Mouse (Mus musculus): ENCODE results near the gene Trmt2a. TPM values are rescaled to one million over a fixed set of nuclear protein-coding genes. Genes with fewer than 3 reads are reported as not detected.

Gene Trmt2a
- polyA plus RNA-seq, 1 experiment: 3.8 TPM

DNA sequence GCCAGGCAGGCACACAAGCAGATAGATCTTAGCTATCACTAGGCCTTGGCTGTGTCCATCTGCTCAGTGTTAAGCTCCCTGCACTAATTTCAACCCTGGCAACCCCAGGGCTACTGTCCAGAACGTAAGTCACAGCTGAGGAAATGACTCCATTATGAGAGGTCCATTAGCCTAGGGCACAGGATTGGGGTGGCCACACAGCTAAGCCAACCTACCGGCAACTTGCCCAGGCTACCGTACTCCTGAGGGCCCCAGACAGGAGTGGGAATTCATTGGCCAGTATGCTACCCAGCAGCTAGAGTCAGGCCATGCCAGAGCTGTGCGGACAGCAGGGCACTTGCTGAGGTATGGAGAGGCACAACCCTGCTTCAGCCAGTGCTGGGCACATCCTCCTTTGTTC lies 19.6 kb upstream of the Trmt2a start:
- Histone ChIP-seq H3K9me3 (ENCODE audit: control insufficient read depth, low read length) (no peaks in the 10 kb centered on the region), H3K4me1 (ENCODE audit: control insufficient read depth) (peaks cover 2% of the 10 kb centered on the region), H3K4me3 (replicated peaks) (no peak overlapping the region), H3K36me3 (ENCODE audit: control insufficient read depth) (peaks cover 20% of the 10 kb centered on the region; the same call in 1 of the 2 replicates), H3K27me3 (ENCODE audit: control insufficient read depth) (peaks cover 9% of the 10 kb centered on the region)
- no peak for TF ChIP-seq GATA1 (IDR thresholded peaks at IDR 0.05; ENCODE audit: low read length)

DNA sequence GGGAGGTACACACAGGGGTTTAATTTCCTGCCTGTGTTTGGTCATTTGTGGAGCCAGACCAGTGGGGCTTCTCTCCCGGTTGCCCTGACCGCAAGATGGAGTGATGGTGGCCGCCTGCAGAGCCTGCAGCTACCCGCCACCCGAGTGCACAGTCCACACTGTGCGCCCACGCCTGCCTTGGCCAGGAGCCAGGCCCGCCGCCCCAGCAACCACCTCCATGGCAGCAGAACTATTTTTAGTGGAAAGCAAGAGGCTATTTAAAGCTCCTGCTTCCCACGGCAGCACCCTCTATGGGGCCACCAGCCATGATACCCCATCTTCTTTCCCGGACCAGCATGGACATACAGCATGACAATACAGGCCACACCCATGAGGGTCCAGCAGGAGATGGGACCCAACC lies 18.9 kb upstream of the Trmt2a start:
- no peaks in the 10 kb centered on the region for H3K9me3 ChIP-seq (ENCODE audit: control insufficient read depth, low read length)
- peaks cover 12% of the 10 kb centered on the region; the same call in 1 of the 2 replicates for H3K36me3 ChIP-seq (ENCODE audit: control insufficient read depth)
- peaks cover 6% of the 10 kb centered on the region for H3K4me1 ChIP-seq (ENCODE audit: control insufficient read depth)
- no peak for TF ChIP-seq TAL1 (IDR thresholded peaks at IDR 0.05; ENCODE audit: low read length)
- peaks cover 17% of the 10 kb centered on the region for H3K27me3 ChIP-seq (ENCODE audit: control insufficient read depth)
- H3K4me3 ChIP-seq (replicated peaks): no peak overlapping the region

DNA sequence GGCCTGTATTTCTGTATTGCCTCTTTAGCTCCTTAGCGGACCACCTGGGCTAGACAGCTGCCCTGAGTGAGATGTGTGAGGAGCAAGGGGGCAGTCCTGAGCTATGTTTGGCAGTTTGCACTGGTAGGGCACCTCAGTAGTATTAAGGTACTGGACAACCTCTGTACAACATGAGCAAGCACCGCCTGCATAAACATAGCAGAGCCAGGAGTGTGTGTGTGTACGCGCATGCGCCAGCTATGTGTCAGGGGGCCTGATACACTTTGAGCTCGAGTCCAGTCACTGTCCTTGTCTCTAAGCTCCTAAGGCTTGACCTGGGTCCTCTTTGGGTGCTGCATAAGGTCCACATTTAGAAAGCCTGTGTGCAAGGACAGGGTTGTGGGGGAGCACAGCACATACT lies 17.9 kb upstream of the Trmt2a start:
- Histone ChIP-seq H3K36me3 (ENCODE audit: control insufficient read depth) (peaks cover 10% of the 10 kb centered on the region; the same call in 1 of the 2 replicates), H3K27me3 (ENCODE audit: control insufficient read depth) (peaks cover 27% of the 10 kb centered on the region), H3K4me1 (ENCODE audit: control insufficient read depth) (peaks cover 14% of the 10 kb centered on the region), H3K4me3 (replicated peaks) (no peak overlapping the region), H3K9me3 (ENCODE audit: control insufficient read depth, low read length) (no peaks in the 10 kb centered on the region)
- TF ChIP-seq TAL1 (IDR thresholded peaks at IDR 0.05; ENCODE audit: low read length) (no peak), GATA1 (IDR thresholded peaks at IDR 0.05; ENCODE audit: low read length) (no peak)

DNA sequence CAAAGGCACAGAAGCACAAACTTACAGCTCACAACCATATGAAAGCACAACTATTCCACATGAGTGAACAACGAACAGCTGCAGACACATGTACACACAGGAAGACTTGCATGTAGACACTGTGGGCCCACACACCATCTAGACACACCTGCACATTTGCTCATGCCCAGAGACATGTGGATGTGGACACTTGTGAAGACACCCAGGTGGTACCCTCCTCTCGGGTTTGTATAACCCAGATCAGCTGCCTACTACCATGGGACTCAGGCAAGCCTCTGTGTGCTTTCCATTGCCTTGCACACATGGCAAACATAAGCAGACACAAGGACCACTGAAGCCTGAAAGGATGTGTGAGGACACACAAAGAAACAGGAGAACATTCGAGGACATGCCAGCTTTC lies 17.4 kb upstream of the Trmt2a start:
- Histone ChIP-seq H3K4me3 (replicated peaks) (no peak overlapping the region), H3K36me3 (ENCODE audit: control insufficient read depth) (peaks cover 9% of the 10 kb centered on the region), H3K27me3 (ENCODE audit: control insufficient read depth) (peaks cover 31% of the 10 kb centered on the region), H3K4me1 (ENCODE audit: control insufficient read depth) (peaks cover 19% of the 10 kb centered on the region), H3K9me3 (ENCODE audit: control insufficient read depth, low read length) (no peaks in the 10 kb centered on the region)
- TF ChIP-seq GATA1 (IDR thresholded peaks at IDR 0.05; ENCODE audit: low read length) (no peak), TAL1 (IDR thresholded peaks at IDR 0.05; ENCODE audit: low read length) (no peak)

DNA sequence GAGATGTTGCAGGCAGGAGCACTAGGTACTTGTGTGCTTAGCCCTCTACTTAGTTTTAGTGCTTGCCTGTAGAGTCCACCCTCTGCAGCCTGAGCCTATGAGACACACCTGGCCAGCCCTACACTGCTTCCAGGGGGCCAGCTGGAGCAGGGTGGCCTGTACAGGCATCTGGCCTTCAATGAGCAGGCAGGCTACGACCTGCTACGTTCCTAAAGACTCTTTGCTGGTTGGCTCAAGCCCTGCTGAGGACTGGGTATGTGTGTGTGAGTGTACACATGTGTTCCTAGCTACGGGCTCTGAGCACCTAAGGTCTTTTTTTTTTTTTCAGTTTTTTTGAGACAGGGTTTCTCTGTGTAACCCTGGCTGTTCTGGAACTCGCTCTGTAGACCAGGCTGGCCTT lies 17.0 kb upstream of the Trmt2a start:
- peaks cover 35% of the 10 kb centered on the region for H3K27me3 ChIP-seq (ENCODE audit: control insufficient read depth)
- H3K36me3 ChIP-seq (ENCODE audit: control insufficient read depth): peaks cover 10% of the 10 kb centered on the region
- H3K9me3 ChIP-seq (ENCODE audit: control insufficient read depth, low read length): no peaks in the 10 kb centered on the region
- TF ChIP-seq TAL1 (IDR thresholded peaks at IDR 0.05; ENCODE audit: low read length): no peak
- no peak for TF ChIP-seq GATA1 (IDR thresholded peaks at IDR 0.05; ENCODE audit: low read length)
- no peak overlapping the region for H3K4me3 ChIP-seq (replicated peaks)
- peaks cover 23% of the 10 kb centered on the region for H3K4me1 ChIP-seq (ENCODE audit: control insufficient read depth)

DNA sequence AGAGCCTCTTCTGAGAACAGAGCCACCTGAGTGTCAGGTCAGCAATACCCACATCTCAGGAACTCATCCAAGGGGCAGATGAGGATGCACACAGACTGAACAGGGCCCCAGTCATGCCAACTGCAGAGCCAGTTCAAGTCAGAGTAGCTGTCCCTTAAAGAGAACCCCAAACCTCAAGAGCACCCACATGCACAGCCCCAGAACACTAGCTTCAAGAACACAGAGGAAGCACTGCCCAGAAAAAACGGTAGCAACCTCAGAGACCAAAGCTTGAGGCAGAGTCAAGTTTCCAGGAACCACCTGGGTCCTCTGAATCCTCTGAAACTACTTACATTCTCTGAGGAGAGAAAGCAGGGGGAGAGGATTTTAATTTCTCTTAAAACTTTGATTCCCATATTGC lies 15.0 kb upstream of the Trmt2a start:
- TF ChIP-seq TAL1 (IDR thresholded peaks at IDR 0.05; ENCODE audit: low read length) (no peak), GATA1 (IDR thresholded peaks at IDR 0.05; ENCODE audit: low read length) (no peak)
- H3K4me3 ChIP-seq (replicated peaks): no peak overlapping the region
- no peaks in the 10 kb centered on the region for H3K9me3 ChIP-seq (ENCODE audit: control insufficient read depth, low read length)
- H3K4me1 ChIP-seq (ENCODE audit: control insufficient read depth): peaks cover 35% of the 10 kb centered on the region
- H3K36me3 ChIP-seq (ENCODE audit: control insufficient read depth): peaks cover 23% of the 10 kb centered on the region
- H3K27me3 ChIP-seq (ENCODE audit: control insufficient read depth): peaks cover 38% of the 10 kb centered on the region

DNA sequence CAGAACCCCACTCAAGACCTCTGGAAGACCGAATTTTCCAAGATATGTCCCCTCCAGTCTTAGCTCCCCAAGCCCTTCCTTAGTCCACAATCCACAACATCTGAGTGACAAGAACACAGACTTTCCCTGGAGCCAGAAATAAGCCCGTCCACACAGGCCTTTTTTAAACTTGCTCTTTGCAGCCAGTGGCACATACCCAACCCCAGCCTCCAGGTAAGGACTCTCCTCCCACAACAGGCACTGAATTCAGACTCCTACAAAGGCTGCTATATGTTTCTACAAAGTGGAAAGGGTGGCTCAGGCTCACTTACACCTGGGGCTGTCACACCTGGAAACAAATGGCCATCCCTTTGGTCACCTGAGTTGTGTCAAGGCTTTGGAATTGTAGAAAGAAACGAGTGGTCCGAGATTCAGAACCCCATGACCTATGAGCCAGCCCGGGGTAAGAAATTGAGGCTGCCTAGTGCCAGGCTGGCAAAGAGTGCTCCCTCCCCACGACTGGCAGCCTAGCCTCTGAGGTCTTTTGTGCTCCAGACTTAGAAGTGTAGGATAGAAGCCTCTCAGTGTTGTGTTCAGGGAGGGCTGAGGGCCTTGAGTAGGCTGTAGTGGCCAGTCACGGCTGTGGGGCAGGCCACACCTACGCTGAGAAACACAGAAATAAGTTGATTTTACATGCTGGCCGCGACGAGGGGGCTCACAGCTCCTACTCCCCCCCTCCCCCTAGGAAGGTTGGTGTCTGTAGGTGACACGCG lies 14.4 kb upstream of the Trmt2a start:
- Histone ChIP-seq H3K36me3 (ENCODE audit: control insufficient read depth) (peaks cover 29% of the 10 kb centered on the region), H3K4me1 (ENCODE audit: control insufficient read depth) (peaks cover 35% of the 10 kb centered on the region), H3K4me3 (replicated peaks) (peak overlapping the region; percentile 59), H3K9me3 (ENCODE audit: control insufficient read depth, low read length) (no peaks in the 10 kb centered on the region), H3K27me3 (ENCODE audit: control insufficient read depth) (peaks cover 38% of the 10 kb centered on the region)
- TF ChIP-seq TAL1 (IDR thresholded peaks at IDR 0.05; ENCODE audit: low read length) (no peak), GATA1 (IDR thresholded peaks at IDR 0.05; ENCODE audit: low read length) (no peak)

DNA sequence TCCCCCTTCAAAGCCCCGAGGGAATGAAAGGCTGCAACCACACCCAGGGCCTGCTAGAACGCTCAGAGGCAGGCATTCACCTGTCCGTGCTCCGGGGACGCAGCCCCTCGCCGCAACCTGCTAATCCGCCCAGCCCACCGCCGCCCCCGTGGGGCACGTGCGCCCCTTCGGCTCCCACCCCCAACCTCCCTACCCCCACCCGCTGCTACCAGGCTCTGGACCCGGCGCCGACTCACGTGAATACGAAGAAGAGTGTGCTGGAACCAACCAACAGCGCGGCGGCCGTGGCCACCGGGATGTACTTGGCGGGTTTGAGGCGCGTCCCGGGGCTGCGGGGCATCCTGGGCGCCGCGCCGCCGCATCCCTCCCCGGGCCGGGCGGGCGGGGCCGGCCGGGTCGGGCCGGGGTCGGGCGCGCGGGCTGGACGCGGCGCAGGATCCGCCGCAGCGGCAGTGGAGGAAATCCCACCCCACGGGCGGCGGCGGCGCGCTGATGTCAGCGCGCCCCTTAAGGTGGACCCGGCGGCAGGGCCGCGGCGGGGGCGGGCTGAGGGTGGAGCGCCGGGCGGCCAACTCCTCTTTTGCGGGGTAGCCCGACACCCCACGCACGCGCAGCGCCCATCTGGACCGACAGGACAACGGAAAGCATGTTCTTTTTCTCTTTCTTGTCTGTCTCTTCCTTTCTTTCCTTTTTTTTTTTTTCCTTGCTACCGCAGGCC lies 13.6 kb upstream of the Trmt2a start, which contains the start of gene Zdhhc8:
Gene Zdhhc8, minus strand, starts transcription at position 466 of the 718 bp plus-strand sequence.
- Histone ChIP-seq H3K36me3 (ENCODE audit: control insufficient read depth) (peaks cover 37% of the 10 kb centered on the region), H3K4me1 (ENCODE audit: control insufficient read depth) (peaks cover 35% of the 10 kb centered on the region), H3K27me3 (ENCODE audit: control insufficient read depth) (peaks cover 38% of the 10 kb centered on the region), H3K4me3 (replicated peaks) (peak within 1 kb of the TSS; percentile 59), H3K9me3 (ENCODE audit: control insufficient read depth, low read length) (no peaks in the 10 kb centered on the region)
- TF ChIP-seq GATA1 (IDR thresholded peaks at IDR 0.05; ENCODE audit: low read length): no peak
- TF ChIP-seq TAL1 (IDR thresholded peaks at IDR 0.05; ENCODE audit: low read length): no peak

DNA sequence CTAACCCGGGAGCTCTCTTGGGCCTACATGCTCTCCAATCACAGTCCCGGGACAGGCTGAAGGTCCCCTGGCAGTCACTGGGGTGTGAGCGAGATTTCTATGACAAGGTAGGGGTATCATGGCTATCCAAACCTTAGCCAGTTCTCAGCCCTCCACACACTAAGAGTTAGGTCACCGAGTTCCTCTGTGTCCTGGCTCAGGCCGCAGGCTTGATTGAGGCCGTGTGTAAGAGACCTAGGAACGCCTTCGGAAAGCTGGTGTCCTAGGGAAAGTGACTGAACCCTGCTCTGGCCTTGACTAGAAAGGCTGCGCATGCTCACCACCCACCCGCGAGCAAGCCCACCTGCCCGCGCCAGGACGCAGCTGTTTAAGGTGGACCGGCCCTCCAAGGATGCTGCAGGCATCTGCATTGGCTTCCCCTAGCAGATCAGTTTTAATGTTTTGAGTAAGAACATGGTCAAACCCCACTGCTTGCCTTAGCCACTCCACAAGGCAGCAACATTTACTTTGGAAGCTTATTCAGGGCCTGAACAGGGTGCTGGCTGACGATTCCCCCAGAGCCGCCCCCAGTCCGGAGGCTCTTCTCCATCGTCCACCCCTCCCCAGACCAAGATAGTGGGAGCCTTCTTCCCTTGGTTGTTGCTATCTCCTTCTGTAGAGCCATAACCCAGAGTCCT lies 13.0 kb upstream of the Trmt2a start:
- Histone ChIP-seq H3K4me1 (ENCODE audit: control insufficient read depth) (peaks cover 35% of the 10 kb centered on the region), H3K9me3 (ENCODE audit: control insufficient read depth, low read length) (no peaks in the 10 kb centered on the region), H3K27me3 (ENCODE audit: control insufficient read depth) (peaks cover 38% of the 10 kb centered on the region), H3K4me3 (replicated peaks) (peak overlapping the region; percentile 59), H3K36me3 (ENCODE audit: control insufficient read depth) (peaks cover 44% of the 10 kb centered on the region)
- TF ChIP-seq GATA1 (IDR thresholded peaks at IDR 0.05; ENCODE audit: low read length) (no peak), TAL1 (IDR thresholded peaks at IDR 0.05; ENCODE audit: low read length) (no peak)

Measured in erythroblast, embryonic 14.5 days (primary cell).